Mouse (Mus musculus) kidney, postnatal 4 days (tissue): ENCODE results near the gene Acot6.

Source experiments
- DNase-seq, 2 experiments: peaks; one replicate each; pipeline ENCODE4 v3.0.0; 2021; ENCODE audit warnings: mixed read lengths in 2 of 2

The Acot6 gene

DNA sequence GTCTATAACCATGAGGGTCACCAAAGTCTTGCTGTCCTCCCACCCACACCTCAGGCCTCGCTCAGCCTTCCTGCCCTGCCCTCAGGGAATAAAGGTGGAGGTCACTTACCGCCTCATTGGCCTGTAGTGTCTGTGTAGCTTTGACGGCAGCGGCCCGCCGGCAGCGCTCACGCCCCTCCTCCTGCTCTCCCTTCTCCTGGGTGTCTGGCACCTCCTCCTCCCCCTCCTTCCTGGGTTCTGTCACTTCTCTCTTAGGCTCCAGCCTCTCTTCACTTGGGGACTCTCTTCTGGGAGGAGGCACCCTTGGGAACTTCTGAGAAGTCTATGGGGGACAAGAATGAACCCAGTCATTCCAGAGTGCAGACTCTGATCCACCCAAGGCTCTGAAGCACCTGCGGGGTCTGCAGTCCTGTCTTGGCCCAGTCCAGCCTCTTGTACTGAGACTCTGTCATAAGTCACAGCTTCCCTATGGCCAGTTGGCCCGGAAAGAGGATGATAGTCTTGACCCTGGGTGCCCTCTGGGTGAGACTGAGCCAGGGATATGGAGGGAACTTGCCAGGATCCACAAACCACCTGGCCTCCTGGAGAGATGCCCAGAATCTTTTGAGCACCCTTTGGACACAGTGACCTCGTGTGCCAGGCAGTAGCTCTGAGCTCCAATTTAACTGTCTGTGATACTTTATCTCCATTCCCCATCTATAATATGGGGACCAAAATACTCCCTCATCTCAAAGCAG lies 54.5 kb downstream of the Acot6 start:
- no peak for DNase-seq

DNA sequence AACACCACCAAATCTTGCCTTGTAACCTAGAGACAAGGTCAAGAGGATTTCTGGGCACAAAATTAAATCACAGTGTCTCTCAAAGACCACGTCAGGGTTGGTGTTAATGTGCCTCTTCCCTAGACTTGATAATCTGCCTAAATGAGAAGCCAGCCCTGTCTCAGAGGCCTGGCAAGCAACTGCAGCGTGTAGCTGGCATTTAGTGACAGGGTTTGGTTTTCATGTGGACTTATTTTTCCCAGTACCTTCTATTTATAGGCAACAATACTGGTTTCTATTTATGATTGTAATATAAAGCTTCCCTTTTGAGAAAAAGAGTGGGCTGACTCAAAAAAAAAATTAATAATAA lies 55.0 kb downstream of the Acot6 start:
- no peak for DNase-seq

DNA sequence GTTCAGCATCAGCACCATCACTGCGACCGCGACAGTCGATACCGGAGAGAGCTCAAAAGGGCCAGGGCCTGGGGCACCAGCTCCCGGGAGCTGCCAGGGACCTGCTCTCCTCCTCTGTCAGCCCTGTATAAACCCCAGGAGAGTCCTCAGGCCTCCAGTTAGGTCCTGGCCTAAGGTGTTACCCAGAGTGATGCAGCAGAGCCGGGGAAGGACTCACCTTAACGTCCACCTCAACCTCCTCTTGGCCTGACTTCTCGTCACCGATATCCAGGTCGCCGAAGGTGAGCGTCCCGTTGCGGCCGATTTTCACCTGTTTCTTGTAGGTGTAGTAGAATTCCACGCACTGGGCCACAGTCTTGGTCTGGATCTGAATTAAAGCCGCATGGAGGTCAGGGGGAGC lies 55.8 kb downstream of the Acot6 start:
- DNase-seq, result no peak

DNA sequence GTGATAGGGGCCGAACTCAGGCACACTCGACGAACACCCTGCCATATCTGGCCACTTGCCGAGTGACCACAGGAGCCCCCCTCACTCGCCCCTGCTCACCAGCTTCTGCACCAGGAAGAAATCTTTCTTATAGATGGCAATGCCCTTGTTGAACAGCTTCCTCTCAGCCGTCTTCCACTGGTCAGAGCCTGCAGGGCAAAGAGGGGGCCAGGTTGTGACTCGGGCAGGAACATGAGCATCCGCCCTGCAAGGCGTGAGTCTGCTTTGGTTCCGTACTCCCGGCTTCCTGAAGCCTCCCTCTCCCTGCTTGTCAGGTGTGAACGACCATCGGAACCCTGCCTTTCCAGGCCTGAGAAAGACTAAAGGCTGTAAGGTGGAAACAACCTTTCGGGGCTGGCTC lies 57.7 kb downstream of the Acot6 start:
- DNase-seq, result no peak

DNA sequence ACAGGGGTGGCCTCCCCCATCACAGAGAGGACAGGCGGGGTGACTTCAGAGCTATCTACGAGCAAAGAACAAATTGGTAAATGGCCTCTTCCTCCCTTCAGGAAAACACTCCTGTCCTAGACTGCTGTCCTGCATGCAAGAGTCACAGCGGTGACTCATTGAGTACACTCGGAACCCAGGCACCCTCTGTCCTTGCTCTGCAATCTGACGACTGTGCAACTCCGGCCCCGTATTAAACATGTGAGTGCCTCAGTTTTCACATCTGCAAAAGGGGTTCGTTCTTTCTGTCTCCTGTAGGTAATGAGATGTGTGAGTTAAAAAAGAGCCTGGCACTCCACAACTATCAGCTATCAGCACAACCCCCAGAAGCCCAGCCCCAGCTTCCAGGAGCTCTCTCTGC lies 60.0 kb downstream of the Acot6 start:
- DNase-seq, result no peak
